Mouse (Mus musculus) brain, embryonic 14.5 days (tissue): Measurements from ENCODE around the gene 4931400O07Rik. TPM values are rescaled to one million over a fixed set of nuclear protein-coding genes. Genes with fewer than 3 reads are reported as not detected.

Source experiments
- DNase-seq: peaks from one replicate; pipeline ENCODE4 v3.0.0-alpha.2; 2011; ENCODE audit warnings: low read depth
- CTCF ChIP-seq: fragments of 200-500 bp; IDR thresholded peaks from 2 replicates; pipeline ENCODE4 v1.5.1; 2012; ENCODE audit warnings: inconsistent platforms, mild to moderate bottlenecking, moderate library complexity, borderline replicate concordance; ENCODE audit not compliant: insufficient read depth, insufficient read length; ENCODE audit errors: extremely low read depth
- POLR2A ChIP-seq: fragments of 200-500 bp; IDR thresholded peaks from 2 replicates; pipeline ENCODE4 v1.6.1; 2012; ENCODE audit warnings: mild to moderate bottlenecking, inconsistent platforms, borderline replicate concordance; ENCODE audit not compliant: poor library complexity, insufficient read depth, insufficient read length, severe bottlenecking; ENCODE audit errors: extremely low read depth
- polyA plus RNA-seq: library from polyadenylated mRNA; depleted of rRNA; stranded (reverse); fragments of >200 nt; gene quantifications from 2 replicates; pipeline ENCODE4 v1.2.3, GENCODE M21; 2012; rRNA removed

Gene 4931400O07Rik
- polyA plus RNA-seq: not detected in 2 replicates

GRCm38 (mm10) chrX:62467691-62468090, at the start of gene 4931400O07Rik:
Gene 4931400O07Rik, plus strand, starts transcription at chrX:62467991.
- no peak for DNase-seq
- TF ChIP-seq CTCF (no peak), POLR2A (no peak)

Other genes starting within 250 kb of the 4931400O07Rik start
- not detected in 2 replicates for gene 4933402E13Rik, start 184.5 kb upstream of the 4931400O07Rik start, polyA plus RNA-seq